Mouse (Mus musculus) cerebellum, adult 11 months (tissue): ENCODE measurements around the gene Vmn2r45.
"Not testable (repeated sequence)": the region's sequence is repeated elsewhere in the genome, so short reads cannot be mapped to it uniquely, and the experiment has no call there.

ENCODE experiments used
- DNase-seq: peaks from one replicate; pipeline ENCODE4 v3.0.0; 2022

The Vmn2r45 gene

GRCm38 (mm10) chr7:8488975-8489374, at the start of gene Vmn2r45:
TSS of gene Vmn2r45 (minus strand) at chr7:8489075.
- DNase-seq: not testable (repeated sequence)
